Mouse (Mus musculus) right cerebral cortex, postnatal 10 days (tissue): ENCODE measurements around the gene Ric8b.

ENCODE experiments used
- DNase-seq, 2 experiments: peaks; one replicate each; pipeline ENCODE4 v3.0.0; 2021; ENCODE audit warnings: low spot score in 2 of 2

Gene Ric8b

DNA sequence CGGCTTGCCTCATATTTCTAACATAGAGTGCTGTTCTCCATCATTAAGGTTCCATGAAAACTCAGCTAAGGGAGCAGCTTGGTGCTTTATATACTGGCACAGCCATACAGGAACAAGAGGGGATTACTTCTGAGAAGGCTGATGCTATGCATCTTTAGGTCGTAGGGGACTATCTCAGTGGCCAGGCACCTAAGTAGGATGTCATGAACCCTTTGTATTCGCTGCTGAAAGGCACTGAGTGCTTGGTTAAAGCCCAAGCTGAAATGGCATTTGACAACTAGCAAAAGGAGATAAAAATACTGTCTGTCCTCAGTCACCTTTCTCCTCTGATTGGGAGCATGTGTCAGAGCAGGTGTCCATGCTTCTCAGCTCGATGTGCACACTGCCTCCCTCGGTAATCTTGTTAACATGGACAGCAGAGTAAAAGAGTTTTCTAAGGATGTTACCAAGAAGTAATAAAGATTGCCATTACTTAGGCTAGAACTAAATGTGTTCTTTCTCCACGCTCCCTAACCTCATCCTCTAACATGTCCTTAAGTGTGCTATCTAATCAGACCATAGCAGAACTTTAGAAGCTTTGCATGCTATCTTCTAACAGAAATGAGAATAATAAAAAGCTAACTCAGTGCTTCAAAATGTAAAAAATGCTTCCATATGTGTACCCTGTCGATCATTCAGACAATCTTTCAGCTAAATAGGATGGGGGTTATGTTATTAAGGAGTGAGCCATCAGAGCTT, 89.3 kb downstream of the Ric8b start:
- no peak for DNase-seq

DNA sequence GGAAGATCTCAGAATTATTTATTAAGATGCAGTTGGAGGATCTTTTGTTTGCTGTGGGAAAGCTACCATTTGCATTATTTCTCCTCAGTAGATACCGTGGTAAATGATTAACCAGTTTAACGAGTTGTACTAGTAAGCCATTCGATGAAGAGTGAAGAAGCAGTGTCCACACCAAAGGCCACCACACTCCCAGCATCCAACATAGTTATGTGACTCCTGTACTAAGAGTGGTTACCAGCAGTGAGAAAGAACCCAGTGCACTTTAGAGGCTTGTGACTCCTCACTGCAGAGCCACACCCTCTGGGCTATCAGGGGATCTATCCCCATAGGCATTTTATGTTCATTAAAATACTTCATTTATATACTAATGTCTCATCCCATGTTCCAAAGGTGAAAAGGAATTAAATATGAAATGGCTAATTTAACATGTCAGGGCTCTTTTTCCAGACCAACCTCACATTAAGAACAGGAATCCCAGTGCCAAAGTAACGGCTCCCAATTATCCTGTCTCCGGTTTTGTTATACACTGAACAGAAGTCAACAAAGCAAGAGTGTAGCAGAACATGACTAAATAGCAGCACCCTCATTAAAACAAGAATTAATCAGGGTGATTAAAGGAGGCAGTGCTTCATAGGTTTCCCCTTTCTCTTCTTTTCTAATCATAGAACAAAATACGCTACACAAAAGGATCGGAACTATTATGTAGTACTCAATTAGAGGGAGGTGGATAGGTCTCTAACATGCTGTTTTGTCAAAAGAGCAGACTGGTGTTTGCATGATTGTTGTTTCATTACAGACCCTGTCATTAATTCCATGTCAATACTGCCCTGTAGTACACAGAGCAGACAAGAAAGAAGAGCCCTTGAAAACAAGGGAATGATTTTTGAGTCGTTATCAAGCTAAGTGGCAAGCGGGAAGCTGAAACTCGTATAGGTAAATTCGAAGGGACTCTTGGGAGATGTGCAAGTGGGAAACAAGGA, 90.7 kb downstream of the Ric8b start:
- no peak for DNase-seq

DNA sequence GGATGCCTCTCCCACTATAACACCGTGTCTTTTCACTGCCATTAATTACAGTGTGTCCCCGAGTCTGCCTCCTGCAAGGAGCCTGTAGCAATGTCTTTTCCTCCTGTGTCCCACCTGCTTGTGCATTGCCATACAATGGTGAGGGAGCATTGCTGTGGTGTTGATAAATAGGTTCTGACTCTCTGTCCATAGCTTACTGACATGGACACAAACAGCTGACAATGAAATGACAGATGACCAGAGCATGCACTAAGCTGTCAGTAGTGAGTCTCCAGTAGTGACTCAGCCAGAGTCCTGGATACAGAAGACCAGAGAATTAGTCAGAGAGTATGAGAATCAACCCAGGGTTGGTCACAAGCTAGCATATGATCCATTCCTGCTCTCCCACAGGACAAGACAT, 93.7 kb downstream of the Ric8b start:
- no peak for DNase-seq

DNA sequence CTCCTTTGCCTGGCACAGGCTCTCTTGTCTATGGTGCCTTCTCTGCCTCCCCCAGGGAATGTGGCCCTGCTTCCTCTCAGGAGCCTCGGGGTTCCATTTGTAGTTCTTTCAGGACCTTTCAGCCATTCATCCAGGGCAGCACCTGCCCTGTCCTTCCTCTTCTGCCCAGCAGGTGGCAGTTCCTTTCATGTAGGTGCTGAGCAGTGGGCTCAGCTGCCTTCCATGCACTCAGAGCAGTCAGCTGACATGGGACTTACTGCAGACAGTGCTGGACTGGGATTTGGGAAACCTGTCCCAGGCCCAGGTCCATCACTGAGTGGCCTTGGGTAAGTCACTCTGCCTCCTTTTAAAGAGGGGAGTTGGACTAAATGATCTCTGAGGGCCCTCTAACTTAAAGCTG, 96.0 kb downstream of the Ric8b start:
- peak in 1 of 2 experiments; percentile 64 for DNase-seq

GRCm38 (mm10) chr10:85013924-85014428, 96.6 kb downstream of the Ric8b start:
- DNase-seq: no peak

DNA sequence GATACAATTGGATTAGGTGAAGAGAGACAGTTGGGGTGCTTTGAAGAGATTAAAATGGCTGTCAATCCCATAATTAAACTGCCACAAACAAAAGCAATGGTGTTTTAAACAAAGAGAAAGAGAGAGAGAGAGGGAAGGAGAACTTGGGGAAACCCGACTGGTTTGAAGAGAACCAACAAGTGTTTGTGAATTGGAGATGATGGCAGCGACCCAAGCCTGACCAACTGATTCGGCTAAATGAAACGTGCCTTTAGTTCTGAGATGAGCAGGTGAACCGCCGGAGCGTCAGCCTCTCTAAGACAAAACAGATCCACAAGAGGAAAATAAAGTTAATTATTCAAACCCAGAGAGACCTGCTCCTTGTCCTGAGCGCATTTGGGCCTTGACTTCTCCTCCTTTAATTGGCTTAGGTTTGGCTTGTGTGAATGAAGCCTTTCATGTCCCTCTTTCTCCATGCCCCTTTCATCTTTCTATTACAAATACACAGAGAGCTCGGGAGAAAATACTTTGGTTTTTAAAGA, 97.1 kb downstream of the Ric8b start:
- peak in 1 of 2 experiments; percentile 48 for DNase-seq

GRCm38 (mm10) chr10:85022647-85023312, 105.4 kb downstream of the Ric8b start:
- no peak for DNase-seq

GRCm38 (mm10) chr10:85023313-85023666, 105.9 kb downstream of the Ric8b start:
- peak; percentile 65 to 78 for DNase-seq

DNA sequence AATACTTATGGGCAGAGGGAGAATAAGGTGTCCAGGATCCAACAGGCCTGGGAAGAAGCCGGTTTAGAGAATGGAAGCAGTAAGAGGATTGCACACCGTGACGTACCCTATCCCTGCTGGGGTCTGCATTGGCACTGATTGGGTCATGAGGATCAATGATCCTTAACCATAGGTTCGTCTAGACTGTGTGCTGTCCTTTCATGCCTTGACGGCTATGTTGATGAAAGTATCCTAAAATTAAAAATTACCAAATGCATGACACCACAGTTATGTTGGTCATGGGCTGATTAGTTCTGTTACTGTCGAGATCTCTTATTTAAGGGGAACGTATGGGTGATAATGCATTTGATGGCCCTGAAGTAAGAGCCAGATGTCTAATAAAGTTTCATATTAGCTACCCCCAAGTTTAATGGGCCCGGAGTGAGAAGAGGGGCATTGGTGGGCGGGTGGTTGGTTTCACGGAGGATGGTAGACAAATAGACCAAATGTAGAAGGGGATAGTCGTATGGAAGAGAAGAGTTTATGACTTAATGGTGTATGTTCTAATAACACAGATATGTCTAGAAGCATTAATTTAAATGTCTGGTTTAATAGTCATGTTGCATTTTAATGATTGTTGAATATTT, 108.5 kb downstream of the Ric8b start:
- no peak for DNase-seq

DNA sequence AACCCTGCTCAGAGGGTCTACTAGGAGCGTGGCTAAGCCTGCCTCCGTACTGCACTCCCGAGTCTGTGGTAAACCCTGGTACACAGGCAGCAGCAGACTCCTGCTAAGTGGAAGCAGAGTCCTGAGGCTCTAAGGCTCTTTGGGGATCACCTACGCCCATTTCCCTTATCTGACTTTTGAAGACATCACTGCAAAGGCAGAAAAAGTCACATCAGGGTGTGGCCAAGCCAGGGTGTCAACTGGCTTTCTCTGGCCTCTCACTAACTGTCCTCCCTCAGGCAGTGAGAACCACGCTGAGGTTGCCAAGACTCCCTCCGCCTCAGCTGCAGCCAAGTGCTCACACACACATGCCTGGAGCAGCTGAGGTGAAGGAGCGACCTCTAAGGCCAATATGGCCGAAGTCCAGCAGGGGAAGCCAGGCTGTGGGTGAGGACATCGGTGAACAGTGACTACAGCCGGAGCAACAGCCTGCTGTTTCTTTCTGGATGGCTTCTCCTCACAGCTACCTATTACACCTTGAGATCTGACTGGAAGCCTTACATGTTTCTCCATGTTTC, 110.3 kb downstream of the Ric8b start:
- peak; percentile 35 to 37 for DNase-seq

DNA sequence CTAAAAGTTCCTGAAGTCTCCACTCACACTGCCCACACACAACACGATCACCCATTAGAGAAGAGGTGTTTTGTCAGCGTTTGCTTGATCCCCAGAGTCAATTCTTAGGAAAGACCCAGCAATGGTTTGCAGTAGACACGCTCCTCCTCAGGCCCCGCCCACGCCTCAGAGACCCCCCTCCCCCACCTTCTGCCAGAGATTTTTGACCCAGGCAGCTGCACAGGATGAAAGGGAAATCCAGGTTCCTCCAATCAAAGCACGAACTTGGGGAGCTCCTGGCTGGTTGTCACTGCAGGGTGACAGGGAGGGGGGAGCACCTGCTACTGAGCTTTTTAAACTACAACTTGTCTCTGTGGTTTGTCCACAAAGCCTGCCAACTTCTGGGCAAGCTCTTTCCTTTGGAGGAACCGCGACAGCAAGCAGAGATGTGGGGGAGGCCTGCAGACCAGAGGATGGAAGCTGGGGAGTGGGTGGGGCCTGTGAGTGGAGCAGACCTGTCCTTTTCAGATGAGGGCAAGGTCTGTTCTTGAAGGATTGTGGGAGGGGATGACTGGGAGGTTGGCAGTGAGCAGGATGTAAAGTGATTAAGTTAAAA, 117.8 kb downstream of the Ric8b start:
- no peak for DNase-seq

GRCm38 (mm10) chr10:85038147-85038546, 120.7 kb downstream of the Ric8b start:
- no peak for DNase-seq

GRCm38 (mm10) chr10:85038852-85039251, 121.4 kb downstream of the Ric8b start:
- no peak for DNase-seq

GRCm38 (mm10) chr10:85044191-85044711, 126.8 kb downstream of the Ric8b start:
- no peak for DNase-seq

GRCm38 (mm10) chr10:85044732-85045720, 127.6 kb downstream of the Ric8b start:
- DNase-seq: peak; percentile 71 to 79

DNA sequence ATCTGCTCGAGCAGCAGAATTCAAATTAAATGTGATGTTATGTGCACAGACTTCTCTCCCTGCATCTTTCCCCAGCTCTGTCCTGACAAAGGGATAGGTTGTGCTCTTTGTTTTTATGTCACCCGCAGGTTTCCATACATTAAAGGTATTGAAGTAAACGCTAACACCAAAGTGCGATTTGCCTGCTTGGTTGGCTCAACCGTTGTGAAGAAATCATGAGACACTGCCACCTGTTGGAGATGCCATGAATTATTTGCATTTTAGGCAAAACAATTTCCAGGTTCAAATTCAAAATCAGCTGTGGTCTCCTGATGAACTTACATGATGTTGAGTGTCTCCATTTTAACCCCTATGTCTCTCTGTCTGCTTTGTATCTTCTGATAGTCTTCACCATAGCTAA, 129.2 kb downstream of the Ric8b start:
- peak; percentile 44 for DNase-seq

GRCm38 (mm10) chr10:85048008-85048407, 130.6 kb downstream of the Ric8b start:
- no peak for DNase-seq

DNA sequence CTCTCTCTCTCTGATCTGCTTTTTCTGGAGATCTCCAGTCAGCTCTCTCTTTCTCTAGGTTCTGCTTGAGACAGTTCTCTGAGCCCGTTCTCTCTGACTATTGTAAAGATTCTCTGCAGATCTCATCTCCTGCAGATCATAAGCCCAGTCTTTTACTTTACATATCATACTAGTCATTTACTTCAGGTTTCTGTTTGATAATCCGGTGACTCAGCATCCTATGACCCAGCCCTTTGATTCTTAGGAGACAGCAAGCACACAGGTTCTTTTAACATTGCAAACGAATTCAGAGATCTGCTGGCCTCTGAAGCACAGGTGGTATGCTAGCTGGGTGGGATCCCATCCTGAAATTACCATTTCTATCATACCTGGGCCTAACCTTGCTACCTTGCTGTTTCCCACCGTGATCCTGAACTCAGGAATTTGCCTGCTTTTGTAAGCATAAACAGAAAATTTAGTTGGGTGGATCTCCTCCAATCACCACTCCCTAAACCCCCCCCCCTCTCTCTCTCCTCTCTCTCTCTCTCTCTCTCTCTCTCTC, 133.3 kb downstream of the Ric8b start:
- no peak for DNase-seq

DNA sequence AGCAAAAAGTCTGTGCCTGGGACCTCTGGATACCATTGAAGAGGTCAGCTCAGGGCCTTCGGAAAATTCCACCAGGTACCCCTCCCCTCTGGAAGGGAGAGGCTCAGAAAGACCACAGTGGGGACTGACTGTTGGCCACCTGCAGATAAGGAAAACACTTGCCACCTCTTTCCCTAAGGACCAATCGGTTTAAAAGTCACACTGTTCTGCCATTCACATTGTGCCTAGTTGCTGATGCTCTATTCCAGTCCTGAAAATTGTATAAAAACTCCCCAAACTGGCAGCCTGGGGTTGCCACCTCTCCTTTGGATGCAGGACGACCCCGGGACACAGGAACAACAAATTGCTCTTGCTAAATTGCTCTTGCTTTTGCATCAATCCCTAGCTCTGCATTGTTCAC, 135.0 kb downstream of the Ric8b start:
- DNase-seq: no peak
